Mouse (Mus musculus) lung, postnatal 0 days (tissue): Measurements from ENCODE around the gene Map1lc3b.

Source experiments
- CTCF ChIP-seq: IDR thresholded peaks from 2 replicates; pipeline ENCODE4 v1.5.1; 2016; ENCODE audit warnings: antibody characterized with exemption, mild to moderate bottlenecking
- EP300 ChIP-seq: IDR thresholded peaks from 2 replicates; pipeline ENCODE4 v1.6.1; 2016; ENCODE audit warnings: antibody characterized with exemption, mild to moderate bottlenecking, control low read depth

DNA sequence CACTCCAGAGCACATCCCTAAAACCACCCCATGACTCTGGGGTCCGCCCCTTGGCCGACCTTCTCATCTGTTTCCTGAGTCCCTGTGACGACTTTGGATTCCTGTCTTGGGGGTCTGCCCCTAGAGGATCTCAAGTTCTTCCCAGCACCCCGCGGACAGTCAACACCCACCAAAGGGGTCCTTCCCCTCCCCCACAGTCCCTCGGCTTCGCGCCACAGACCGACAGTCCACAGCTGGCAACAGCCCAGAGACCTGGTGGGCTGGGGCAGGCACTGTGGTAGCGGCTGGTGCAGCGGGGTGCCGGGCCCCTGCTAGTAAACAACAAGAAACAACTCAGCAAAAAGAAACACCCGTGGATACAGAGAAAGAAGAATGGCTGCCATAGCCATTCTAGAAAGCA lies 47.3 kb upstream of the Map1lc3b start:
- TF ChIP-seq CTCF, result no peak
- TF ChIP-seq EP300, result no peak
